ENCODE assay signal across 25 mouse cellular contexts in genomic region chr9:53972358-53972757, GRCm38 (mm10). TPM values are rescaled to one million over a fixed set of nuclear protein-coding genes. Genes with fewer than 3 reads are reported as not detected.
DNase-seq lines count a peak whose midpoint lies in the region; ATAC-seq lines count a peak whose summit lies in the region.
"Had no signal": no experiment of that assay in that cellular context is flagged by ENCODE, and none has a peak within 500 bp of the region (broad histone marks: within the 10 kb centered on the region; RNA-seq: fewer than 3 reads in every experiment).

No protein-coding gene starts in this region.

- peaks cover 13% of the 10 kb centered on the region for H3K4me1 ChIP-seq in forebrain, embryonic 13.5 days
- H3K4me1 ChIP-seq in forebrain, embryonic 12.5 days, result peaks cover 14% of the 10 kb centered on the region
- H3K4me1 ChIP-seq in hindbrain, embryonic 15.5 days (replicated peaks), result peaks cover 8% of the 10 kb centered on the region
- no peaks in the 10 kb centered on the region for H3K4me1 ChIP-seq in hindbrain, embryonic 11.5 days (replicated peaks; ENCODE audit: control insufficient read depth, insufficient read depth, low read length)
- peaks cover 11% of the 10 kb centered on the region for H3K4me1 ChIP-seq in midbrain, embryonic 16.5 days (ENCODE audit: control insufficient read depth, insufficient read depth, low read length)
- H3K4me1 ChIP-seq in midbrain, embryonic 13.5 days (replicated peaks), result peaks cover 14% of the 10 kb centered on the region; the same call in 1 of the 2 replicates
- H3K4me1 ChIP-seq in neural tube, embryonic 15.5 days, result peaks cover 27% of the 10 kb centered on the region

- H3K4me3 ChIP-seq in forebrain, embryonic 13.5 days, result no peak overlapping the region
- no peak overlapping the region for H3K4me3 ChIP-seq in forebrain, embryonic 12.5 days (replicated peaks)
- no peak overlapping the region for H3K4me3 ChIP-seq in hindbrain, embryonic 15.5 days
- no peak overlapping the region for H3K4me3 ChIP-seq in hindbrain, embryonic 11.5 days (ENCODE audit: low read depth, low read length)
- H3K4me3 ChIP-seq in midbrain, embryonic 16.5 days (ENCODE audit: low read depth, low read length), result no peak overlapping the region
- H3K4me3 ChIP-seq in midbrain, embryonic 13.5 days (replicated peaks), result no peak overlapping the region
- no peak overlapping the region for H3K4me3 ChIP-seq in neural tube, embryonic 15.5 days (replicated peaks)
- H3K4me3 ChIP-seq: heart, embryonic 10.5 days; limb, embryonic 10.5 days; megakaryocyte, embryonic 14.5 days; myocyte had no signal

- H3K9ac ChIP-seq in forebrain, embryonic 13.5 days, result no peak overlapping the region
- H3K9ac ChIP-seq in forebrain, embryonic 12.5 days, result no peak overlapping the region
- H3K9ac ChIP-seq in hindbrain, embryonic 15.5 days, result no peak overlapping the region
- H3K9ac ChIP-seq in hindbrain, embryonic 11.5 days (ENCODE audit: low read depth, low read length), result no peak overlapping the region
- no peak overlapping the region for H3K9ac ChIP-seq in midbrain, embryonic 16.5 days (ENCODE audit: low read depth, low read length)
- H3K9ac ChIP-seq in midbrain, embryonic 13.5 days (replicated peaks), result no peak overlapping the region
- H3K9ac ChIP-seq in neural tube, embryonic 15.5 days (replicated peaks), result no peak overlapping the region
- H3K9ac ChIP-seq: liver, postnatal 0 days had no signal

- H3K27me3 ChIP-seq in forebrain, embryonic 13.5 days, result peaks cover 8% of the 10 kb centered on the region
- peaks cover 29% of the 10 kb centered on the region for H3K27me3 ChIP-seq in forebrain, embryonic 12.5 days
- H3K27me3 ChIP-seq in hindbrain, embryonic 15.5 days, result no peaks in the 10 kb centered on the region
- H3K27me3 ChIP-seq in hindbrain, embryonic 11.5 days (ENCODE audit: control insufficient read depth, insufficient read depth, low read length), result peaks cover 7% of the 10 kb centered on the region; the same call in 1 of the 2 replicates
- no peaks in the 10 kb centered on the region; the same call in 1 of the 2 replicates for H3K27me3 ChIP-seq in midbrain, embryonic 16.5 days (ENCODE audit: control insufficient read depth, insufficient read depth, low read depth, low read length)
- H3K27me3 ChIP-seq in midbrain, embryonic 13.5 days, result 0 out of 2 replicates have a peak, but pooled peaks cover 4% of the 10 kb centered on the region
- no peaks in the 10 kb centered on the region for H3K27me3 ChIP-seq in neural tube, embryonic 15.5 days (replicated peaks)

- H3K4me2 ChIP-seq in forebrain, embryonic 13.5 days, result peak overlapping the region; percentile 14; the same call in 1 of the 2 replicates
- no peak overlapping the region for H3K4me2 ChIP-seq in forebrain, embryonic 12.5 days
- peak overlapping the region; percentile 75 for H3K4me2 ChIP-seq in hindbrain, embryonic 15.5 days
- no peak overlapping the region for H3K4me2 ChIP-seq in hindbrain, embryonic 11.5 days (replicated peaks; ENCODE audit: low read depth, low read length)
- H3K4me2 ChIP-seq in midbrain, embryonic 16.5 days (ENCODE audit: low read length), result peak overlapping the region; percentile 40
- no peak overlapping the region for H3K4me2 ChIP-seq in midbrain, embryonic 13.5 days (replicated peaks)
- peak overlapping the region; percentile 72 for H3K4me2 ChIP-seq in neural tube, embryonic 15.5 days

- no peaks in the 10 kb centered on the region for H3K36me3 ChIP-seq in forebrain, embryonic 13.5 days (ENCODE audit: poor library complexity, severe bottlenecking)
- no peaks in the 10 kb centered on the region for H3K36me3 ChIP-seq in forebrain, embryonic 12.5 days (replicated peaks)
- H3K36me3 ChIP-seq in hindbrain, embryonic 15.5 days, result no peaks in the 10 kb centered on the region
- H3K36me3 ChIP-seq in hindbrain, embryonic 11.5 days (ENCODE audit: control insufficient read depth, insufficient read depth, low read length), result no peaks in the 10 kb centered on the region
- no peaks in the 10 kb centered on the region for H3K36me3 ChIP-seq in midbrain, embryonic 16.5 days (ENCODE audit: control insufficient read depth, insufficient read depth, low read length)
- no peaks in the 10 kb centered on the region for H3K36me3 ChIP-seq in midbrain, embryonic 13.5 days
- no peaks in the 10 kb centered on the region for H3K36me3 ChIP-seq in neural tube, embryonic 15.5 days
- H3K36me3 ChIP-seq: heart, embryonic 10.5 days; limb, embryonic 10.5 days had no signal

- no peaks in the 10 kb centered on the region for H3K9me3 ChIP-seq in forebrain, embryonic 13.5 days (replicated peaks)
- H3K9me3 ChIP-seq in forebrain, embryonic 12.5 days, result no peaks in the 10 kb centered on the region
- no peaks in the 10 kb centered on the region for H3K9me3 ChIP-seq in hindbrain, embryonic 15.5 days
- H3K9me3 ChIP-seq in hindbrain, embryonic 11.5 days (ENCODE audit: control insufficient read depth, low read length), result no peaks in the 10 kb centered on the region
- H3K9me3 ChIP-seq in midbrain, embryonic 16.5 days (replicated peaks; ENCODE audit: control insufficient read depth, low read length, poor library complexity, severe bottlenecking), result no peaks in the 10 kb centered on the region
- H3K9me3 ChIP-seq in midbrain, embryonic 13.5 days, result no peaks in the 10 kb centered on the region
- no peaks in the 10 kb centered on the region for H3K9me3 ChIP-seq in neural tube, embryonic 15.5 days (replicated peaks)
- H3K9me3 ChIP-seq: heart, embryonic 10.5 days; limb, embryonic 10.5 days; megakaryocyte, embryonic 14.5 days had no signal

- no peak for DNase-seq in hindbrain, embryonic 11.5 days (ENCODE audit: low spot score)
- DNase-seq in lung, postnatal 14 days, result no peak
- DNase-seq: adrenal gland, postnatal 14 days; cerebellum, adult 2 months; cerebellum, postnatal 36 days; gastrocnemius, postnatal 36 days; kidney, adult 11 months; layer of hippocampus, postnatal 36 days; liver, postnatal 0 days; right cerebral cortex, adult 18-20 months had no signal

- ATAC-seq in forebrain, embryonic 13.5 days, result no peak
- ATAC-seq in forebrain, embryonic 12.5 days (ENCODE audit: low FRiP score), result no peak
- no peak for ATAC-seq in hindbrain, embryonic 15.5 days (ENCODE audit: low FRiP score, low read depth)
- ATAC-seq in hindbrain, embryonic 11.5 days (ENCODE audit: low FRiP score), result no peak
- no peak for ATAC-seq in midbrain, embryonic 16.5 days
- no peak for ATAC-seq in midbrain, embryonic 13.5 days
- ATAC-seq in neural tube, embryonic 15.5 days (ENCODE audit: low FRiP score), result no peak
- ATAC-seq: activated CD4-positive, CD25-positive, alpha-beta regulatory T cell, adult 4 months; CD4-positive, CD25-positive, alpha-beta regulatory T cell, adult 4 months; liver, postnatal 0 days had no signal

- no peak overlapping the region for H3K27ac ChIP-seq in forebrain, embryonic 13.5 days
- H3K27ac ChIP-seq in forebrain, embryonic 12.5 days, result no peak overlapping the region
- no peak overlapping the region for H3K27ac ChIP-seq in hindbrain, embryonic 15.5 days (replicated peaks)
- H3K27ac ChIP-seq in hindbrain, embryonic 11.5 days (ENCODE audit: low read depth, low read length), result no peak overlapping the region
- no peak overlapping the region for H3K27ac ChIP-seq in midbrain, embryonic 16.5 days (ENCODE audit: low read length)
- no peak overlapping the region for H3K27ac ChIP-seq in midbrain, embryonic 13.5 days
- H3K27ac ChIP-seq in neural tube, embryonic 15.5 days (replicated peaks), result no peak overlapping the region
- H3K27ac ChIP-seq: heart, embryonic 10.5 days; kidney, postnatal 0 days; limb, embryonic 10.5 days; stomach, postnatal 0 days had no signal

RNA-seq across cellular contexts. Expression of gene Elmod1, which starts 2.7 kb away (rescaled TPM):
- 12.1 and 14.2 TPM in 2 replicates for polyA plus RNA-seq in forebrain, embryonic 13.5 days (2015; fragmentation: Nextera tagmentation; extraction: Ambion mirVana)
- polyA plus RNA-seq in forebrain, embryonic 12.5 days (2016; fragmentation: Nextera tagmentation; extraction: Ambion mirVana), result 4.6 and 5.9 TPM in 2 replicates
- 17.4 and 22.0 TPM in 2 replicates for polyA plus RNA-seq in hindbrain, embryonic 15.5 days (2015; fragmentation: Nextera tagmentation; extraction: Ambion mirVana)
- polyA plus RNA-seq in hindbrain, embryonic 11.5 days (2014; fragmentation: Nextera tagmentation; extraction: Ambion mirVana), result 2.6 and 3.6 TPM in 2 replicates
- polyA plus RNA-seq in midbrain, embryonic 16.5 days (2015; fragmentation: Nextera tagmentation; extraction: Ambion mirVana), result 19.3 and 19.4 TPM in 2 replicates
- 13.0 and 13.4 TPM in 2 replicates for polyA plus RNA-seq in midbrain, embryonic 13.5 days (2015; fragmentation: Nextera tagmentation; extraction: Ambion mirVana)
- 23.5 and 29.5 TPM in 2 replicates for polyA plus RNA-seq in neural tube, embryonic 15.5 days (2015; fragmentation: Nextera tagmentation; extraction: Ambion mirVana)
- polyA plus RNA-seq: activated CD4-positive, CD25-positive, alpha-beta regulatory T cell, adult 4 months; CD4-positive, CD25-positive, alpha-beta regulatory T cell, adult 4 months; heart, embryonic 10.5 days; liver, adult 2 months; myocyte had no signal

Comparison
In these comparisons a context has a peak if more than half of its experiments do, and no peak if none do; other contexts are left out.
1. H3K4me2 ChIP-seq: peak in forebrain, embryonic 13.5 days (single experiment), hindbrain, embryonic 15.5 days (single experiment), midbrain, embryonic 16.5 days (single experiment) and neural tube, embryonic 15.5 days (single experiment); none in forebrain, embryonic 12.5 days (single experiment), hindbrain, embryonic 11.5 days (single experiment) and midbrain, embryonic 13.5 days (single experiment).